Mouse (Mus musculus) lung, adult 2 months (tissue): ENCODE data around the gene Sirt4. TPM values are rescaled to one million over a fixed set of nuclear protein-coding genes. Genes with fewer than 3 reads are reported as not detected.
"Not testable (repeated sequence)": the region's sequence is repeated elsewhere in the genome, so short reads cannot be mapped to it uniquely, and the experiment has no call there.

Source experiments
- DNase-seq: peaks from one replicate; pipeline ENCODE4 v3.0.0; 2022
- H3K4me1 ChIP-seq: fragments of 200-500 bp; 2 replicates; pipeline ENCODE4 v1.6.1; 2011; ENCODE audit warnings: low read length; ENCODE audit not compliant: control insufficient read depth, insufficient read depth
- H3K4me3 ChIP-seq: fragments of 200-500 bp; replicated peaks from 2 replicates; pipeline ENCODE3; 2011; ENCODE audit warnings: low read depth, mild to moderate bottlenecking, control low read depth, low read length; ENCODE audit errors: extremely low read depth
- CTCF ChIP-seq: fragments of 200-500 bp; IDR thresholded peaks from 2 replicates; pipeline ENCODE4 v1.5.1; 2011; ENCODE audit warnings: mild to moderate bottlenecking, low read length, control low read depth; ENCODE audit not compliant: insufficient read depth
- POLR2A ChIP-seq: fragments of 200-500 bp; IDR thresholded peaks from 2 replicates; pipeline ENCODE4 v1.6.1; 2011; ENCODE audit warnings: low read depth, mild to moderate bottlenecking, control low read depth, low read length, borderline replicate concordance; ENCODE audit errors: extremely low read depth
- WGBS: fragments of 180-500 bp; shearing (Covaris S2); methylation state at CpG from one replicate; pipeline ENCODE4 v1.1.7; 2018; 5-methylcytosine and 5-hydroxymethylcytosine counted together
- polyA plus RNA-seq: library from polyadenylated mRNA; depleted of rRNA; stranded (reverse); fragments of >200 nt; gene quantifications from 2 replicates; pipeline ENCODE4 v1.2.3, GENCODE M21; 2012

Gene Sirt4
- polyA plus RNA-seq, 1 experiment: 38.3 TPM

DNA sequence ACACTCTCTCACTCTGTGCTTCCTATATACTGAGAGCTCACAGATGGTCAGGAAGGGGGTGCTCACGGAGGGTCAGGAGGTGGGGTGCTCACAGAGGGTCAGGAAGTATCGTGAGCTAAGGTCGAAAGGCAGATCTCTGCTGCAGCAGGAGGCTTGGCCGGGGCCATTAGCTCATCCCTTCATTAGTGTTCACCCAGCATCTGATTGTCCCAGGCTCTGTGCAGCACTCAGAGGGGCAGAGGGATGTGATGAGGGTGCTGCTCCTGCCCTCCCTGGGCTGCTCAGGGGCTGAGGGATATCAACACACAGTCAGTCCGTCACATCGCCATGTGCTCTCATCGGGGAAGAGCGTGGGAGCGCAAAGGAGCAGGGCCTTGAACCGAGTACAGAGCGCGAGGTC is 39.9 kb upstream of the Sirt4 start:
- WGBS: 39% methylated on average over 12 of the region's 12 CpGs
- H3K4me3 ChIP-seq: no peak overlapping the region
- no peak for TF ChIP-seq POLR2A
- TF ChIP-seq CTCF: no peak
- H3K4me1 ChIP-seq: peaks cover 68% of the 10 kb centered on the region
- DNase-seq: no peak

DNA sequence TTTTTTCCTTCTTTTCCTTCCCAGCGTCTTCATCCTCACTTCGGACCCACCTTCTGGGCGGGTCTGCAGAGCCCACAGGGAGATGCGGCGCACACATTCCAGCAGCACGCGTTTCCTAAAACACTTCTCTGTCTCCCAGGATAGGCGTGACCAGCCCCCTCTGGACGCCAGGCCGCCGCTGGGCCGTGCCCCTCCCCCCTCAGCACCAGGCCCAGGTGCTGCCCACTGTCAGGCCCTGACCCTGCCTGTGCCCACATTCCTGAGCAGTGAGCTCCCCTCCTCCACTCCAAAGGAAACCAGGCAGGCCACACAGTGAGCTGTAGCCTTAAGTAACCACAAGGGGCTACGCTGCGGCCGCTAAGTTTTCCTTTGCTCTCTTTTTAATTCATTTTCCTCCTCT is 39.4 kb upstream of the Sirt4 start:
- WGBS: 20% methylated on average over 15 of the region's 15 CpGs
- TF ChIP-seq POLR2A (no peak), CTCF (0 out of 2 replicates have a peak, but pooled peaks have one; percentile 24)
- peaks cover 65% of the 10 kb centered on the region for H3K4me1 ChIP-seq
- no peak for DNase-seq
- no peak overlapping the region for H3K4me3 ChIP-seq

DNA sequence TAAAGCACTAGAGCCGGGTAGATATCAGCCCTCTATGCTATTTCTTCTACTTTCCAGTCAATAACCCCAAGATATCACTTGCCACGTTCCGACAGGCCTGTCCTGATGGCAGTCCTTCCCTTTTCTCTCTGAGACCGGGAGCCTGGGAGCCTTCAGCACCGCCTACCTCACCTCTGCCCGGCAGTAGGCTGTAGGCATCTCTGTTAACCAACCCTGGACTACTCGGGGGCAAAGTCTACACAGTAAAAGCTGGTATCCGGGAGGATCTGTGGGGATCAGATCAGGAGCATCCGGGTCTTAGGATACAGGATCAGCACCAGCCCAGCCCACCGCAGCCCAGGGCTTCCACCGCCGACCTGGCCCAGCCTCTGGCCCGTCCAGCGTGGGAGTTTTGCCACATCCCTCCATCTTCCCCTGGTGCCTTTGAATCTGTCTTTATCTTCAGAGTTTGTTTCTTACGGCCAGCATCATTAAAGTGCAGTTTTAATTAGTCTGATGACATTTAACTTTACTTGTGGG is 38.5 kb upstream of the Sirt4 start:
- WGBS: 61% methylated on average over 15 of the region's 15 CpGs
- DNase-seq: peak; percentile 6

DNA sequence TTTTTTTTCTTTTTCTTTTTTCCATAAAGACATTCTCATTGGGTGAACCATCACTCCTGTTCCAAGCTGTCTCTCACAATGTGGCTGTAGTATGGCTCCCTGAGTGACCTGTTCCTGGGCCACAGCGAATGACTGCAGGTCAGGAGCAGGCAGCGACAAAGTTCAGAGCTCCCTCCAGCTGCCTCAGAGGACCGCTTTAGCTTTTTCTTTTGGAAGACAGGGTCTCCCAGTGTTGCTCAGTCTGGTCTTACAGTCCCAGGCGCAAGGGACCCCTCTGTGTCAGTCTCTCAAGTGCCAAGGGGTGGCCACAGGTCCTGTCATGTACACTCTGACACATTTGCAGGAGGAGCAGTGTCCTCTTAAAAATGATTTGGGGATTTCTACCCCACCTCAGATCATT is 38.0 kb upstream of the Sirt4 start:
- 73% methylated on average over 4 of the region's 4 CpGs for WGBS
- H3K4me1 ChIP-seq: peaks cover 63% of the 10 kb centered on the region
- DNase-seq: peak; percentile 20
- H3K4me3 ChIP-seq: no peak overlapping the region
- TF ChIP-seq POLR2A (no peak), CTCF (no peak)

More for the DNA sequence above, 38.5 kb upstream of the Sirt4 start:
- H3K4me1 ChIP-seq: peaks cover 62% of the 10 kb centered on the region
- TF ChIP-seq POLR2A (no peak), CTCF (no peak)
- H3K4me3 ChIP-seq: no peak overlapping the region

DNA sequence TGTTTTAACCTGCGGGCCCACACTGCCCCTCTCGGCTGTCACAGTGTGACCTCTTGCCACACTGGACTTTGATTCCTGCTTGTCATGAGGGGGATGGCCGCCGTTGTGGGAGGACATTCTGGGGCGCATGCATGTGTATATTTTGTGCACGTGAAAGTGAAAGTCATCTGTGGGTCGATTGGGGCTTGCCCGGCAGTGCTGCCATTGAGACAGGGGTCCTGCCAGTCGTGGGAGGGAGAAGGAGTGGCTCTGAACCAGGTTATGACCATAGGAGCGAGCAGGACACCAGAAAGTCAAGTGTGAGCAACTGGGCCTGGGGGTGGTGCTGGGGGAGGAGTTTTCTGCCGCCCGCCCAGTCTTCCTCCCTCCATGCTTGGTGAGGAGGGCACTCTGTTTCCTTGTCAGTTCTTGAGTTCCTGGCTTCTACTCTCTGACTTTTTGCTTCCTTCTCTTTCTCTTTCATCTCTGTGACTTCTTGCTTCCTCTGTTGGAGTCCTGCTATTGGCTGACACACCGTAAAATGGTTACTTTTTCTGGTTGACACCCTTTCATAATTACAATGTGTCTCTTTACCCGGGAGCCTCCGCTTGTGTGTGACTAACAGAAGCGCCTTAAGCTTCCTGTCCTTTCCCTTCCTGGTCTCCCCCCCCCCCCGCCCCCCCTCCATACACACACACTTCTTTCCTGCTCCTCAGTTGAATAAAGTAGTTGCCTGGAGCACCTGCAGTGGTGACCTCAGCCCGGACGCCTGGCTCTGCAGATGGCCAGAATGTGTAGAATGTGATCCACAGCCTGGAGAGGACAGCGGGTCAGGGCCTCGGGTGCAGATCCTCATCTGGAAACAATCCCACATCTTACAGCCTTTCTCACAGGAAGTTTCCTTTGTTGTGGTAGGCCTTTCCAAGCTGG is 37.3 kb upstream of the Sirt4 start:
- TF ChIP-seq CTCF: no peak
- TF ChIP-seq POLR2A: peak; percentile 18; the same call in 1 of the 2 replicates
- H3K4me3 ChIP-seq: peak overlapping the region; percentile 21
- DNase-seq: peak; percentile 64
- WGBS: 13% methylated on average over 20 of the region's 21 CpGs
- peaks cover 68% of the 10 kb centered on the region for H3K4me1 ChIP-seq

DNA sequence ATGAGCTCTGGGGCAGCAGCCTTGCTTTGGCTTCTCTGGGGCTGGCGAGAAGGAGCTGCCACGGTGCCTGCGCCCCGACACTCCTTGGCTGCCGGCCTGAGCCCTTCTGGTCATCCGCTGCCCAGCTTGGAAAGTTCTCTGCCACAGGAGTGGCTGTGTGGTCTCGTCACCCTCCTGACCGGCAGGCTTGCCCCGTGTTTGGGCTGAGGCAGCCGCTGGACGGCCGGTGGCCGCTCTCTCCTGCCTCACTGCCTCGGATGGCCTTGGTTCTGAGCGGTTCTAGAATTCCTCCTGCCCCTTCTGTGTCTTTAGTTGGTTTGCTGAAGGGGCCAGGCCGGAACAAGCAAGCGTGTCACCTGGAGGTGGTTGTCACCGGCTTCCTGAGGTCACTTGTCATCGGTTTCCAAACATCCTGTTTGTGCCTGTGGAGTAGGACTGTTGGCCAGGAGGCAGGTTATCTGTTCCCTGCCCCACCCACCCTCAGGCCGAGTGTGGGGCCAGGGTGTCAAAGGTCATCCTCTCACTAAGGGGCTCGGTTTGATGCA is 35.9 kb upstream of the Sirt4 start:
- TF ChIP-seq POLR2A: no peak
- TF ChIP-seq CTCF: no peak
- peak; percentile 52 for DNase-seq
- WGBS: 22% methylated on average over 21 of the region's 21 CpGs
- H3K4me3 ChIP-seq: no peak overlapping the region
- peaks cover 58% of the 10 kb centered on the region for H3K4me1 ChIP-seq

DNA sequence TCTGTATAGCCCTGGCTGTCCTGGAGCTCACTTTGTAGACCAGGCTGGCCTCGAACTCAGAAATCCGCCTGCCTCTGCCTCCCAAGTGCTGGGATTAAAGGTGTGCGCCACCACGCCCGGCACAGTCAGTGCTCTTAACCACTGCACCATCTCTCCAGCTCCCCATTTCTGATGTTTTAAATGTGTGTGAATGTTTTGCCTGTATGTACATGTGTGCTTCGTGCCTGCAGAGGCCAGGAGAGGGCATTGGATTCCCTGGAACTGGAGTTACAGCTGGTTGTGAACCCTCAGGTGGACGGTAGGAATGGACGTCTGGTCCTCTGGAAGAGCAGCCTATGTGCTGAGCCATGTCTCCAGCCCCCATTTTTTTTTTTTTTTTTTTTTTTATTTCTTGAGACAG is 33.7 kb upstream of the Sirt4 start:
- DNase-seq, H3K4me3 ChIP-seq: not testable (repeated sequence)
- H3K4me1 ChIP-seq: peaks cover 54% of the 10 kb centered on the region
- WGBS: 94% methylated on average over 8 of the region's 8 CpGs

DNA sequence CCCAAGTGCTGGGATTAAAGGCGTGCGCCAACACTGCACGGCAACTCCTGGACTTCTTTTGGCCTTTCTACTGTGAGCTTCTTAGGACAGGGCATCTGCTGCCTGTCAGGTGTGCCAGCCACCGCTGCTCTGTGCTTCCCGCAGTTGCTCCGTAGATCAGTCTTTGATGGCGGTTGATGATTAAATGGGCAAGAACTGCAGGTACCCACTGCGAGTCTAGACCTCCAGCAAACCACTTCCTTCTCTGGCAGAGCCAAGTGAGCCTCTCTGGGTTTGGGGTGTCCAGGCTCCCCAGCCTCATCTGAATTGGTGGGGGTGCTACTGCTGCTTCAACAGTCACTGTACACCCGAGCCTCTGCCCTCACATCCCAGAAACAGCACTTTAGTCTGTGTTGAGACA is 33.0 kb upstream of the Sirt4 start:
- no peak for TF ChIP-seq CTCF
- no peak for TF ChIP-seq POLR2A
- WGBS: 80% methylated on average over 9 of the region's 9 CpGs
- Histone ChIP-seq H3K4me3 (no peak overlapping the region), H3K4me1 (peaks cover 51% of the 10 kb centered on the region)
- DNase-seq: no peak

DNA sequence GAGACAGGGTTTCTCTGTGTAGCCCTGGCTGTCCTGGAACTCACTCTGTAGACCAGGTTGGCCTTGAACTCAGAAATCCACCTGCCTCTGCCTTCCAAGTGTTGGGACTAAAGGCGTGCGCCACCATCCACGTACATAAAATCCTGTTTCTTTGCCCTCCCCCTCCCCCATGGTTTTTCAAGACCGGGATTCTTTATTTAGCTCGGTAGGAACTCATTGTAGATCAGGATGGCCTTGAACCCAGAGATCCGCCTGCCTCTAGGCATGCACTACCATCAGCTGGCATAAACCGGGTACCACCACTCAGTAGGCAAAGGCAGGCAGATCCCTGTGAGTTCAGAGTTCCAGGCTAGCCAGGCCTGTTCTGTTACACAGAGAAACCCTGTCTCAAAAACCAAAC is 32.4 kb upstream of the Sirt4 start:
- Histone ChIP-seq H3K4me3 (no peak overlapping the region), H3K4me1 (peaks cover 49% of the 10 kb centered on the region)
- WGBS: 40% methylated on average over 7 of the region's 7 CpGs
- DNase-seq: no peak
- no peak for TF ChIP-seq POLR2A
- no peak for TF ChIP-seq CTCF

DNA sequence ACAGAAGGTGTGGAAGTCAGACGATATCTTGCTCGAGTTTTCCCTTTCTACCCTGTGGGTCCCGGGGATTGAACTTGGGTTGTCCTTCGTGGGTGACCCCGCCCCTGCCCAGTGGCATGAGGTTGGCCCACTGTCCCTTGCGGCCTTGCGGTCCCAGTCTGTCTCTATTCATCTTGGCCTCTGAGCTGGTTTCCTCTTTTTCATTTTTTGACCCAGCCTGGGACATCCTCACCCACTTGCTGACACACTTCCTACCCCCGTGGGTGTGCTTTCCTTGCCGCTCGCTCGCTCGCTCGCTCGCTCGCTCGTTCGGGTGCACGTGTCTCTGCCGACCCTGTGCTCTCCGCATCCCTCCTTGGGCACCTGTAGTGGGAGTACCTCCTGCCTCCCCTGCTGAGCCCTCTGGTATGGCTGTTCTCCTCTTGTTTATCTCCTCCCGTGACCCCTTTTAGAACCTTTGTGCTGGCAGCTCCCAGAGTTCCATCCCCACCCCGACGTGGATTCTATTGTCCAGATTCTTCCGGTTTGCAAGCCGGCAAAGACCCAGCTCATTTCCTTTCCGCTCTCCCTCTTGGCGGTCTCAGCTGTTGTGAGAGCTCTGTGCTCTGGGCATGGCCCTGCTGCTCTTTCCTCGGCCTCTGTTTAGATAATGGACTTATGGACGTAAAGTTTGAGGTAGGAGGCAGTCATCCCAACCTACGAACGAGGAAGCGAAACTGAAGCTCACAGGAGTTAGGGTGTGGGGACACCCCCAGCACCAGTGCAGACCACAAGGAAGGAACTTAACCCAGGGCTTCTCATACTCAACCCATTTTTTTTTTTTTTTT is 31.8 kb upstream of the Sirt4 start:
- 37% methylated on average over 32 of the region's 32 CpGs for WGBS
- peak; percentile 52 for DNase-seq
- TF ChIP-seq CTCF: no peak
- peak; percentile 30; the same call in 1 of the 2 replicates for TF ChIP-seq POLR2A
- Histone ChIP-seq H3K4me3 (peak overlapping the region; percentile 49), H3K4me1 (peaks cover 47% of the 10 kb centered on the region)
